Mouse (Mus musculus) 3T3-L1 (cell line): ENCODE measurements around the gene Tubb5.

Source experiments
- DNase-seq: peaks from one replicate; pipeline ENCODE4 v3.0.0-alpha.2; 2015; ENCODE audit warnings: low read depth, low spot score

Tubb5 gene

GRCm38 (mm10) chr17:35825109-35825850 lies 12.8 kb downstream of the Tubb5 start:
- DNase-seq: no peak

GRCm38 (mm10) chr17:35824402-35824801 lies 13.7 kb downstream of the Tubb5 start:
- DNase-seq: peak; percentile 64

- peak; percentile 99 for DNase-seq
These were observed 14.9 kb downstream of the Tubb5 start, which contains the start of gene Flot1 for GRCm38 (mm10) chr17:35822964-35823937. Gene Flot1, plus strand, starts transcription at chr17:35823230.

DNA sequence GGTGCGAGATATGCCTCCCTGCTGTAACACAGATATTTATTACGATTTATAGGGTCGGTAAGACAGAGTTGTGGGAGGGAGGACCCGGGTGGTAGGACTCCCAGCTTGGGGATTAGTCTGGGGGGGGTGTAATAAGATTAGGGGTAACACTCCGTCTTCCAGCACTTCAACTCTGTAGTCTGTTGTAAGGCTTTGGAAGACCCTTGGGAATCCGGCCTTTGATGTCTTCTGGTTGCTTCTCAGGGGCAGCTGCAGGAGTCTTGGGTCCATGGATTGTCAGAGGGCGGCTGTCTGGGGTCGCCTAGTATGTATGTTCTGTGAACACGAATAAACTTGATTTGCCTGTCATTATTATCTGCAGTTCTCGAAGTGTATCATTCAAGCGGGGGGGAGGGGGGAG lies 15.5 kb downstream of the Tubb5 start:
- no peak for DNase-seq

DNA sequence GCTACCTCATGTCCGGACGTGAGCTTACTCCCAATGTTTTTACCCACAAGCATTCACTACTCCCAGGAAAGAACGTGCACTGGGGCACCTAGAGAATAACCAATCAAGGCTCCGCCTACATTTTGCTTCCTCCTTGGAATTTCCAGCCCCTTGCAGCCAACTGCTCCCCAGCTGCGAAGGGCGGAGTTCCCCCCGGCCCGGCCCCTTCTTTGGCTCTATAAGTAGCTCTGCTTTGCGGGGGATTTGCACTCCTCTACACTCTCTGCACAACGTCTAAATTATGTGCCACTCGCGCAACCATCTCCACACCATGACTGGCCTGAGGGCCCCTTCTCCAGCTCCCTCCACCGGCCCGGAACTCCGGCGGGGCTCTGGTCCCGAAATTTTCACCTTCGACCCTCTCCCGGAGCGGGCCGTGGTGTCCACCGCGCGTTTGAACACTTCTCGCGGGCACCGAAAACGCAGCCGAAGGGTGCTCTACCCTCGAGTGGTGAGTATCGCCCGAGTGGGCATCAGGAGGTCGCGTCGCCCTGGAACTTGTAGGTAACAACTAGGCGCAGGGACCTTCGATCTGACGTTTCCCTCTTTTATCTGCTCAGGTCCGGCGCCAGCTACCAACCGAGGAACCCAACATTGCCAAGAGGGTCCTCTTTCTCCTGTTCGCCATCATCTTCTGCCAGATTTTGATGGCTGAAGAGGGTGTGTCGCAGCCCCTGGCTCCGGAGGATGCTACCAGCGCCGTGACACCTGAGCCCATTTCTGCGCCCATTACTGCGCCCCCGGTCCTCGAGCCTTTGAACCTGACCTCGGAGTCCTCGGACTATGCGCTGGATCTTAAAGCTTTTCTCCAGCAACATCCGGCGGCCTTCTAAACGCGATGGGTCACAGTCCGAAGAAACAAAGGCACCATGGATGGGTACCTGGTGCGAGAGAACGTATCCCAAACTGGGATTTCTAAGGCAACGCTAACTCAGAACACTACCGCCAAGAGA lies 16.4 kb downstream of the Tubb5 start, which contains the start of gene Ier3:
Gene Ier3, plus strand, starts transcription at position 246 of the 992 bp plus-strand sequence.
- DNase-seq: peak; percentile 95

GRCm38 (mm10) chr17:35820111-35820510 lies 18.0 kb downstream of the Tubb5 start:
- DNase-seq: no peak

GRCm38 (mm10) chr17:35817226-35817625 lies 20.9 kb downstream of the Tubb5 start:
- DNase-seq: no peak

DNA sequence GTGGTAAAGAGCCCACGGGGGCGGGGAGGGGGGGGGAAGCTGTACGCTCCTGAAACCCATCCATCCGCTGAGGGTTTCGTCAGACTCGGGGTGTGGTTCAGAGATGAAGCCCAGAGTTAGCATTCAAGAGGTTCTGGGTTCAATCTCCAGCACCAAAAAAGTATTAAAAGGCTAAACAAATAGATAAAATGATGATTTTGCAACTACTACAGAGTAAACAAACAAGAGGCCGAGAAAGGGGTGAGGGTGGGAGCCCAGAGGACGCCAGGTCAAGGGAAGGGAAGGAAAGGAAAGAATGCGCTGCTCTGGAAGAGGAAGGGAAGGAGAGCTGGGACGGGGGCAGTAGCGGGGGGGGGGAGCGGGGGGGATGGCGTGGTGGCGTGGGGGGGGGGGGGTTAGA lies 21.4 kb downstream of the Tubb5 start:
- DNase-seq: no peak

GRCm38 (mm10) chr17:35815836-35816235 lies 22.3 kb downstream of the Tubb5 start:
- no peak for DNase-seq

GRCm38 (mm10) chr17:35814678-35815077 lies 23.4 kb downstream of the Tubb5 start:
- DNase-seq: no peak

DNA sequence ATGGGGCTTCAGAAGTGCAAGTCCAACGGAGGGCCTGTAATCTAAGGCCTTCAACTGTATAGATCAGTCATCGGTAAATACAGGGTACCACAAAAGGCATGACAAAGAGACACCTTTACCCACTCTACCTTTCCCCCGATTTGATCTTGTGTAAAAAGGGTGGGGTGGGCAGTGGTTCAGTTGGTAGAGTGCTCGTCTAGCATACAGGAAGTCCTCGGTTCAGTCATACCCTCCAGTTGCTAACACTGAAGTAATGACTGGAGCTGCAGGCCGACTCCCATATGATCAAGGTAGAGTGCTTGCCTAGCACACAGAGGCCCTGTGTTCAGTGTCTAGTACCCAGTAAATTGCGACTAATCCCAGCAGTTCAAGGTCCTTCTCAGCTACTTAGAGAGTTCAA lies 24.5 kb downstream of the Tubb5 start:
- peak; percentile 80 for DNase-seq

DNA sequence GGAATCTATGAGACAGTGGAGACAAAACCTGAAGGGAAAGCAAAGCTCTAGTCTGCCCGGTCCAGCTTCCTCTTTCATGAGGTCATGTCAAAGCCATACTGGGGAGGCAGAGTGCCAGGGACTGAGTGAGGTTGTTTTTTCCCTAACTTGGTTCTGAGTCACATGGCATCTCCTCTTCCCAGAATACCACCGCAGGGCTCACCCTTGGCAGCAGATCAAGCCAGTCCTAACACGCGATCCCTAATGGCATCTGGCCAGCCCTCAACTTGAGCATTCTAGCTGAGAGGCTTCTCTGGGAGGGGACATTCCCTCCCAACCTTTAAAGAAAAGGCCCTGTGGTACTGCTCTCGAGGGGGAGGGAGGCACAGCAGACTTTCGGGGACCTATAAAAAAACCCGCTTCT lies 24.9 kb downstream of the Tubb5 start:
- DNase-seq: peak; percentile 100

DNA sequence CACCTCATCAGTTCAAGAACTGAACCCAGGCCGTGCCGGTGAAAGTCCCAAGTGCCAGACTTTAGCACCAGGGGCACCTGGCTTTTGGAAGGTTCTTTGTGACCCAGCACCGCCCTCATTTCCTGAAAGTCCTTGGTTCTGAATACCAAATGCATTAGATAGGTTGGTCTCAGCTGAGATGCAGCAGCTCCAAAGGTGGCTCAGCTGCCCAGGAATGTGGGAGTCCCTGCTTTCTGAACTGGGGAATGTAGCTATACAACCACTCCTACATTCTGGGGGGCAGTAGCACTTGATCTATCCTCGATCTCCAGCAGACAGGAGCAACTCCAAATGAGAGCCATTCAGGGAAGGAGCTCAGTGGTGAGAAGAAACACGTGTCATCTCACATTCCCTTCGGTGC lies 25.4 kb downstream of the Tubb5 start:
- DNase-seq: peak; percentile 80

DNA sequence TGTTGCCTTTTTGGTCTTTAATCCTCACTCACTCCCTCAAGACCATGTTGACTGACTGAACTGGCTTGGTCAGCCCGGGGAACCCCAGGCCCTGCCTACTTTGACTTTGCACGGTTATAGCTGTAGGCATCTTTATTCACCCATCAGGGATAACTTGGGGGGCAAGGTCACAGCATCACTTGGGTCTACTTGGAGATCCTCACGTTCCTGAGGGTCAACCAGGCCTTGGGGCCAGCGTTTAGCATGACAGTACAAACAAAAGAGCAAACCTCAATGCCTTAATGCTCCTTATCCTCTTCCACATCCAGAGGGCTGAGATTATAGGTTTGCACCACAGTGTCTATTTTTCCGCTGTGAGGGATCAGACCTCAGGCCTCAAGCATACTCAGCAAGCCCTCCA lies 25.8 kb downstream of the Tubb5 start:
- no peak for DNase-seq

DNA sequence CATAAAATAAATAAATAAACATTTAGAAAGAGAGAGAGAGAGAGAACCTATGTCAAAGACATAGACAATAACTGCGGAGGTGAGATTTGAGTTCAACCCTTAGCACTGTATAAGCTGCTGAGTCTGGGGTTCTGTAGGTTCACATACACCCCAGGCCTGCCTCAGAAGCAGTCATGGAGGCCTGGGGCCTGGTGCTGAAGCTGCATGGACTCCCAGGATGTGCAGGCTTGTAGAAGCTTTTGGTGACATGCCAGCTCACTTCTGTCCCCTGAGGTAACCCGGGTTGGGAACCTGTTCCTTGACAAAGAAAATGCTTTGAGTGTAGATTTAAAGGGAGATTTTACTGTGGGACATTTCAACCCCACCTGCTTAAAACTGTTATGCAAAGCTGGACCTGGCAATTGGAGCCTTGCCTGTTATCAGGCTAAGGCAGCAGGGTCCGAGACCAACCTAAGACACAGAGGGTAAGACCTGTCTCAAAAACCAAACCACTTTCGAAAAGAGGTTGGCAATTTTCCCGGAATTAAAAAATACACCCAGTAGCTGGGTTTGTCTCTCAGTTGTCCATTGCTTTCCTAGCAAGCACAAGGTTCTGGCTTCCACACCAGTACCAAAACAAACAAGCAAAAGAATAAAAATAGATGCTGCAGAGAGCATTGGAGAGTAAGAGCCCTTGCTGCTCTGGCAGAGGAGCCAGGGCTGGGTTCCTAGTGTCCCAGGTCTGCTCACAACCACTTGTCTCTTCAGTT lies 27.0 kb downstream of the Tubb5 start:
- no peak for DNase-seq

- DNase-seq: no peak
These were observed 28.7 kb downstream of the Tubb5 start for GRCm38 (mm10) chr17:35809395-35809794.

GRCm38 (mm10) chr17:35808073-35808472 lies 30.0 kb downstream of the Tubb5 start:
- no peak for DNase-seq

- no peak for DNase-seq
These were observed 34.2 kb downstream of the Tubb5 start for GRCm38 (mm10) chr17:35803858-35804399.

DNA sequence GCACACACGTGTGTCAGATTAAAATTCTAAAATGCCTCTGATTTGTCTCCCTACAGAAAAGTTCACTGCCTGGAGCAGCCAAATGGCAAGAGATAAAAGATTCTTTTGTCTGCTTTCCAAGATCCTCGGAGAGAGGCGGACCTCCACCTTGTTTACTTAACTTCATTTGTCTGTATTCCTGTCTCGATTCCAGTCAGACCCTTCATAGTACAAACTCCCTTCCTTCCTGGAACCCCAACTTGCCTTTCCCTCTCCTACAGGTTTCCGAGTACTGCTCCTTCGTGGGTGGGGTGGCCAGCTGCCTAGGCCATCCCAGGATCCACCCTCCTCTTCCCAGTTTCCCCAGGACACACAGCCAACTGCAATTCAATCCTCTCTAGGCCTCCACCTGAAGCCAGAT lies 35.1 kb downstream of the Tubb5 start:
- DNase-seq: no peak

- DNase-seq: no peak
These were observed 37.2 kb downstream of the Tubb5 start for GRCm38 (mm10) chr17:35800905-35801304.
